ENCODE assay signal across 9 mouse cellular contexts in the genomic region with DNA sequence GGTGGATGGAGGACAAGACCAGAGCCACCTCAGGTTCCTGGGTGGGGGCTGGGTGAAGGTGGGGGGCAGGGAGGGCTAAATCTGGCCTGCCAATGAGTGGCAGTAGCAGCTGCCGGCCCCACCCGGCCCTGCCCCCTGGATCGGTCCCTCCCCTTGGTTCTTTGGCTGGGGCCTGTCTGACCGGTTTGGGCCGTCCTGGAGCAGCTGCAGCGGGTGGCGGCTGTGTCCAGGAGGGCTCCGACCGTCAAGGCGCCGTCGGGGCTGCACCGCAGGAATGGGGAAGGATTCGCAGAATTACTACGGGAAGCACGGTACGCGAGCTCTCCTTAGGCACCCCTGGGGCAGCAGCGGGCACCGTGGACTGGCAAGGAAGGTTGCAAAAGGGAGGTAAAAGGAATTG. TPM values are rescaled to one million over a fixed set of nuclear protein-coding genes. Genes with fewer than 3 reads are reported as not detected.
DNase-seq lines count a peak whose midpoint lies in the region; ATAC-seq and TF ChIP-seq lines count a peak whose summit lies in the region.
"Had no signal": no experiment of that assay in that cellular context is flagged by ENCODE, and none has a peak within 500 bp of the region (broad histone marks: within the 10 kb centered on the region; RNA-seq: fewer than 3 reads in every experiment).

No protein-coding gene starts in this region.

- WGBS in small intestine, adult 2 months = 24% methylated on average over 20 of the region's 20 CpGs

- DNase-seq in heart, adult 11 months = peak; percentile 96
- DNase-seq in heart, postnatal 25 days (ENCODE audit: low spot score) = no peak
- peak; percentile 54 to 57 for DNase-seq in gastrocnemius, postnatal 36 days
- peak; percentile 75 for DNase-seq in kidney, postnatal 14 days
- no peak for DNase-seq in right cerebral cortex, adult 2 months (ENCODE audit: low spot score in 2 of 2)
- no peak for DNase-seq in Muller cell, postnatal 12 days (ENCODE audit: inconsistent ontology term)

- TF ChIP-seq CTCF in small intestine, adult 2 months (IDR thresholded peaks at IDR 0.05; ENCODE audit: extremely low read depth, insufficient read length, insufficient replicate concordance, low read depth, low read length) = no peak

- TF ChIP-seq POLR2A in small intestine, adult 2 months (IDR thresholded peaks at IDR 0.05; ENCODE audit: low read depth, low read length) = no peak

- H3K4me3 ChIP-seq in small intestine, adult 2 months (ENCODE audit: low read depth, low read length) = peak overlapping the region; percentile 45
- H3K4me3 ChIP-seq: midbrain, embryonic 12.5 days had no signal

- H3K27ac ChIP-seq in small intestine, adult 2 months (ENCODE audit: insufficient read depth, low read depth, low read length) = no peak overlapping the region
- H3K27ac ChIP-seq: midbrain, embryonic 12.5 days had no signal

- peaks cover 9% of the 10 kb centered on the region for H3K4me1 ChIP-seq in small intestine, adult 2 months (ENCODE audit: control insufficient read depth, insufficient read depth, insufficient read length, low read length)

- no peak for ATAC-seq in megakaryocyte progenitor cell, adult 5-6 weeks (replicated peaks; ENCODE audit: poor library complexity)

- H3K27me3 ChIP-seq in small intestine, adult 2 months (ENCODE audit: control insufficient read depth, insufficient read depth, low read length) = no peaks in the 10 kb centered on the region
- H3K27me3 ChIP-seq: midbrain, embryonic 12.5 days had no signal

- no peaks in the 10 kb centered on the region for H3K36me3 ChIP-seq in small intestine, adult 2 months (ENCODE audit: control insufficient read depth, insufficient read depth, low read length)

- intact Hi-C loops in heart, postnatal 25 days (cut with DNase I) = no loop called here
- intact Hi-C loops in gastrocnemius, postnatal 36 days (cut with DNase I) = no loop called here

RNA-seq across cellular contexts. Expression of a gene that starts 17.2 kb away (rescaled TPM):
- 100 to 1,000 TPM in 1 of 2 experiments, 10 to 100 TPM in 1; 99.2 to 113 TPM for total RNA-seq in heart, postnatal 25 days (2021)
- 100 to 1,000 TPM; 135 to 148 TPM for total RNA-seq in gastrocnemius, postnatal 36 days (2021)
- 11.9 and 12.7 TPM in 2 replicates for polyA plus RNA-seq in small intestine, adult 2 months (2012; rRNA removed)
- total RNA-seq in megakaryocyte progenitor cell, adult 5-6 weeks (2015) = 80.9 and 85.5 TPM in 2 replicates
- total RNA-seq in megakaryocyte progenitor cell, adult 5-6 weeks (2017) = 66.8 and 68.2 TPM in 2 replicates

RNA-seq across cellular contexts. Expression of a gene that starts 25.5 kb away (rescaled TPM):
- total RNA-seq in heart, postnatal 25 days (2021) = not detected
- total RNA-seq in gastrocnemius, postnatal 36 days (2021) = not detected
- 36.4 and 69.5 TPM in 2 replicates for polyA plus RNA-seq in small intestine, adult 2 months (2012; rRNA removed)
- 0.32 and 0.57 TPM in 2 replicates for total RNA-seq in megakaryocyte progenitor cell, adult 5-6 weeks (2015)
- 0.44 and 2.8 TPM in 2 replicates for total RNA-seq in megakaryocyte progenitor cell, adult 5-6 weeks (2017)

RNA-seq across cellular contexts. Expression of a gene that starts 30.0 kb away (rescaled TPM):
- 10 to 100 TPM; 25.9 to 29.6 TPM for total RNA-seq in heart, postnatal 25 days (2021)
- 10 to 100 TPM; 17.2 to 19.4 TPM for total RNA-seq in gastrocnemius, postnatal 36 days (2021)
- polyA plus RNA-seq in small intestine, adult 2 months (2012; rRNA removed) = 18.8 and 30.7 TPM in 2 replicates
- 55.7 and 56.9 TPM in 2 replicates for total RNA-seq in megakaryocyte progenitor cell, adult 5-6 weeks (2015)
- 97.5 and 100 TPM in 2 replicates for total RNA-seq in megakaryocyte progenitor cell, adult 5-6 weeks (2017)

RNA-seq across cellular contexts. Expression of a gene that starts 46.4 kb away (rescaled TPM):
- 10 to 100 TPM; 15.1 to 16.8 TPM for total RNA-seq in heart, postnatal 25 days (2021)
- 10 to 100 TPM in 1 of 2 experiments, 1 to 10 TPM in 1; 8.4 to 10.1 TPM for total RNA-seq in gastrocnemius, postnatal 36 days (2021)
- 11.0 and 27.1 TPM in 2 replicates for polyA plus RNA-seq in small intestine, adult 2 months (2012; rRNA removed)
- total RNA-seq in megakaryocyte progenitor cell, adult 5-6 weeks (2015) = 24.1 and 24.3 TPM in 2 replicates
- 11.2 and 16.1 TPM in 2 replicates for total RNA-seq in megakaryocyte progenitor cell, adult 5-6 weeks (2017)

RNA-seq across cellular contexts. Expression of a gene that starts 49.9 kb away (rescaled TPM):
- 10 to 100 TPM; 15.9 to 17.4 TPM for total RNA-seq in heart, postnatal 25 days (2021)
- total RNA-seq in gastrocnemius, postnatal 36 days (2021) = 10 to 100 TPM in 1 of 2 experiments, 1 to 10 TPM in 1; 9.1 to 11.6 TPM
- 9.1 and 9.6 TPM in 2 replicates for polyA plus RNA-seq in small intestine, adult 2 months (2012; rRNA removed)
- 33.8 and 38.8 TPM in 2 replicates for total RNA-seq in megakaryocyte progenitor cell, adult 5-6 weeks (2015)
- total RNA-seq in megakaryocyte progenitor cell, adult 5-6 weeks (2017) = 83.1 and 87.6 TPM in 2 replicates

Comparison
In these comparisons a context has a peak if more than half of its experiments do, and no peak if none do; other contexts are left out.
1. DNase-seq: peak in heart, adult 11 months (single experiment), gastrocnemius, postnatal 36 days (2 of 2) and kidney, postnatal 14 days (single experiment); none in heart, postnatal 25 days (single experiment), right cerebral cortex, adult 2 months (0 of 2) and Muller cell, postnatal 12 days (single experiment).